Mouse (Mus musculus): ENCODE results near the gene Fgr. TPM values are rescaled to one million over a fixed set of nuclear protein-coding genes. Genes with fewer than 3 reads are reported as not detected.

Fgr gene
- total and polyA plus RNA-seq, 3 experiments = 0.05 TPM; not detected in 2

GRCm38 (mm10) chr4:132939421-132940127 is 34.3 kb upstream of the Fgr start:
- H3K9me3 ChIP-seq (replicated peaks) = no peaks in the 10 kb centered on the region
- no peaks in the 10 kb centered on the region for H3K36me3 ChIP-seq (replicated peaks)
- DNase-seq (ENCODE audit: low spot score) = peak; percentile 74
- H3K27me3 ChIP-seq (ENCODE audit: insufficient read depth, low read length) = peaks cover 55% of the 10 kb centered on the region
- no peak overlapping the region for H3K4me3 ChIP-seq (ENCODE audit: low read depth, low read length)
- TF ChIP-seq POLR2AphosphoS5 (IDR thresholded peaks at IDR 0.05; ENCODE audit: insufficient replicate concordance, low read depth, low read length) = no peak
- no peak for TF ChIP-seq GATA2 (IDR thresholded peaks at IDR 0.05; ENCODE audit: borderline replicate concordance, low read depth, low read length)
- TF ChIP-seq CTCF (IDR thresholded peaks at IDR 0.05; ENCODE audit: low read depth, low read length) = peak; percentile 68
- no peak for TF ChIP-seq TAL1 (conservative IDR thresholded peaks at IDR 0.05; ENCODE audit: low read depth, low read length)
- TF ChIP-seq GATA1 (IDR thresholded peaks at IDR 0.05; ENCODE audit: borderline replicate concordance, low read length) = no peak
- ATAC-seq (ENCODE audit: extremely low read depth, insufficient number of reproducible peaks, low FRiP score, poor library complexity, severe bottlenecking) = no peak
- H3K4me1 ChIP-seq (ENCODE audit: insufficient read depth, low read depth, low read length) = peaks cover 5% of the 10 kb centered on the region; the same call in 1 of the 2 replicates

- no peak for ATAC-seq (ENCODE audit: extremely low read depth, insufficient number of reproducible peaks, low FRiP score, poor library complexity, severe bottlenecking)
- no peak for TF ChIP-seq GATA1 (IDR thresholded peaks at IDR 0.05; ENCODE audit: borderline replicate concordance, low read length)
- TF ChIP-seq GATA2 (IDR thresholded peaks at IDR 0.05; ENCODE audit: borderline replicate concordance, low read depth, low read length) = no peak
- no peak for TF ChIP-seq POLR2AphosphoS5 (IDR thresholded peaks at IDR 0.05; ENCODE audit: insufficient replicate concordance, low read depth, low read length)
- no peak for TF ChIP-seq CTCF (IDR thresholded peaks at IDR 0.05; ENCODE audit: low read depth, low read length)
- no peak for TF ChIP-seq TAL1 (conservative IDR thresholded peaks at IDR 0.05; ENCODE audit: low read depth, low read length)
- no peak for DNase-seq (ENCODE audit: low spot score)
- Histone ChIP-seq H3K36me3 (replicated peaks) (no peaks in the 10 kb centered on the region), H3K27me3 (ENCODE audit: insufficient read depth, low read length) (peaks cover 50% of the 10 kb centered on the region), H3K4me3 (ENCODE audit: low read depth, low read length) (no peak overlapping the region), H3K4me1 (ENCODE audit: insufficient read depth, low read depth, low read length) (peaks cover 14% of the 10 kb centered on the region), H3K9me3 (replicated peaks) (no peaks in the 10 kb centered on the region)
Measured at GRCm38 (mm10) chr4:132941012-132941729, 32.7 kb upstream of the Fgr start.

GRCm38 (mm10) chr4:132943088-132943487 is 30.8 kb upstream of the Fgr start:
- Histone ChIP-seq H3K4me1 (ENCODE audit: insufficient read depth, low read depth, low read length) (peaks cover 16% of the 10 kb centered on the region), H3K36me3 (replicated peaks) (no peaks in the 10 kb centered on the region), H3K4me3 (ENCODE audit: low read depth, low read length) (no peak overlapping the region), H3K9me3 (replicated peaks) (no peaks in the 10 kb centered on the region), H3K27me3 (ENCODE audit: insufficient read depth, low read length) (peaks cover 58% of the 10 kb centered on the region)
- ATAC-seq (ENCODE audit: extremely low read depth, insufficient number of reproducible peaks, low FRiP score, poor library complexity, severe bottlenecking) = no peak
- DNase-seq (ENCODE audit: low spot score) = no peak
- TF ChIP-seq CTCF (IDR thresholded peaks at IDR 0.05; ENCODE audit: low read depth, low read length) (no peak), TAL1 (conservative IDR thresholded peaks at IDR 0.05; ENCODE audit: low read depth, low read length) (no peak), GATA1 (IDR thresholded peaks at IDR 0.05; ENCODE audit: borderline replicate concordance, low read length) (no peak), GATA2 (IDR thresholded peaks at IDR 0.05; ENCODE audit: borderline replicate concordance, low read depth, low read length) (no peak), POLR2AphosphoS5 (IDR thresholded peaks at IDR 0.05; ENCODE audit: insufficient replicate concordance, low read depth, low read length) (no peak)

GRCm38 (mm10) chr4:132944106-132944505 is 29.8 kb upstream of the Fgr start:
- H3K9me3 ChIP-seq (replicated peaks) = no peaks in the 10 kb centered on the region
- H3K4me3 ChIP-seq (ENCODE audit: low read depth, low read length) = no peak overlapping the region
- peaks cover 16% of the 10 kb centered on the region for H3K4me1 ChIP-seq (ENCODE audit: insufficient read depth, low read depth, low read length)
- ATAC-seq (ENCODE audit: extremely low read depth, insufficient number of reproducible peaks, low FRiP score, poor library complexity, severe bottlenecking) (no peak), DNase-seq (ENCODE audit: low spot score) (no peak)
- H3K36me3 ChIP-seq (replicated peaks) = no peaks in the 10 kb centered on the region
- TF ChIP-seq GATA1 (IDR thresholded peaks at IDR 0.05; ENCODE audit: borderline replicate concordance, low read length) (no peak), POLR2AphosphoS5 (IDR thresholded peaks at IDR 0.05; ENCODE audit: insufficient replicate concordance, low read depth, low read length) (no peak), TAL1 (conservative IDR thresholded peaks at IDR 0.05; ENCODE audit: low read depth, low read length) (no peak), CTCF (IDR thresholded peaks at IDR 0.05; ENCODE audit: low read depth, low read length) (no peak), GATA2 (IDR thresholded peaks at IDR 0.05; ENCODE audit: borderline replicate concordance, low read depth, low read length) (no peak)
- H3K27me3 ChIP-seq (ENCODE audit: insufficient read depth, low read length) = peaks cover 57% of the 10 kb centered on the region

- Histone ChIP-seq H3K4me1 (ENCODE audit: insufficient read depth, low read depth, low read length) (peaks cover 13% of the 10 kb centered on the region), H3K4me3 (ENCODE audit: low read depth, low read length) (no peak overlapping the region), H3K9me3 (replicated peaks) (no peaks in the 10 kb centered on the region), H3K36me3 (replicated peaks) (no peaks in the 10 kb centered on the region), H3K27me3 (ENCODE audit: insufficient read depth, low read length) (peaks cover 58% of the 10 kb centered on the region)
- DNase-seq (ENCODE audit: low spot score) (no peak), ATAC-seq (ENCODE audit: extremely low read depth, insufficient number of reproducible peaks, low FRiP score, poor library complexity, severe bottlenecking) (no peak)
- TF ChIP-seq GATA2 (IDR thresholded peaks at IDR 0.05; ENCODE audit: borderline replicate concordance, low read depth, low read length) (no peak), GATA1 (IDR thresholded peaks at IDR 0.05; ENCODE audit: borderline replicate concordance, low read length) (no peak), TAL1 (conservative IDR thresholded peaks at IDR 0.05; ENCODE audit: low read depth, low read length) (no peak), POLR2AphosphoS5 (IDR thresholded peaks at IDR 0.05; ENCODE audit: insufficient replicate concordance, low read depth, low read length) (no peak), CTCF (IDR thresholded peaks at IDR 0.05; ENCODE audit: low read depth, low read length) (no peak)
Measured at GRCm38 (mm10) chr4:132944776-132945175, 29.1 kb upstream of the Fgr start.

All from G1E (cell line).